Mouse (Mus musculus) hindbrain, embryonic 13.5 days (tissue): Measurements from ENCODE around the gene Usp44. TPM values are rescaled to one million over a fixed set of nuclear protein-coding genes. Genes with fewer than 3 reads are reported as not detected.
"Not testable (repeated sequence)": the region's sequence is repeated elsewhere in the genome, so short reads cannot be mapped to it uniquely, and the experiment has no call there.

Experiments
- ATAC-seq: fragments of 200-750 bp; cut with Nextera tagmentation; 2 replicates; pipeline ENCODE4 v1.8.0; 2017; ENCODE audit warnings: moderate TSS enrichment; ENCODE audit not compliant: low FRiP score
- H3K27ac ChIP-seq: fragments of 300-500 bp; sonication (generic); 2 replicates; pipeline ENCODE4 v1.5.1; 2015; ENCODE audit warnings: inconsistent platforms, mild to moderate bottlenecking, moderate library complexity
- H3K27me3 ChIP-seq: fragments of 300-500 bp; sonication (generic); 2 replicates; pipeline ENCODE4 v1.6.1; 2015; ENCODE audit warnings: mild to moderate bottlenecking, inconsistent platforms
- H3K36me3 ChIP-seq: fragments of 300-500 bp; sonication (generic); 2 replicates; pipeline ENCODE4 v1.6.1; 2015; ENCODE audit warnings: mild to moderate bottlenecking, inconsistent platforms
- H3K4me1 ChIP-seq: fragments of 300-500 bp; sonication (generic); replicated peaks from 2 replicates; pipeline ENCODE4 v1.6.1; 2015; ENCODE audit warnings: inconsistent platforms
- H3K4me2 ChIP-seq: fragments of 300-500 bp; sonication (generic); 2 replicates; pipeline ENCODE4 v1.6.1; 2015; ENCODE audit warnings: inconsistent platforms, mild to moderate bottlenecking, moderate library complexity
- H3K4me3 ChIP-seq: fragments of 300-500 bp; sonication (generic); 2 replicates; pipeline ENCODE4 v1.5.1; 2015; ENCODE audit warnings: mild to moderate bottlenecking, inconsistent platforms
- H3K9ac ChIP-seq: fragments of 300-500 bp; sonication (generic); 2 replicates; pipeline ENCODE4 v1.6.1; 2015; ENCODE audit warnings: mild to moderate bottlenecking, inconsistent platforms
- H3K9me3 ChIP-seq: fragments of 300-500 bp; sonication (generic); 2 replicates; pipeline ENCODE4 v1.6.1; 2016; ENCODE audit warnings: inconsistent platforms
- WGBS: fragments of 180-500 bp; shearing (Covaris S2); methylation state at CpG from one replicate; pipeline ENCODE4 v1.1.7; 2015; 5-methylcytosine and 5-hydroxymethylcytosine counted together
- polyA plus RNA-seq: library from polyadenylated mRNA; unstranded; fragments of >200 nt; fragmentation: Nextera tagmentation; extraction: Ambion mirVana; gene quantifications from 2 replicates; pipeline ENCODE4 v1.2.1, GENCODE M21; 2015

The Usp44 gene
- polyA plus RNA-seq, 1 experiment from 2014 or later: 0.68 TPM

DNA sequence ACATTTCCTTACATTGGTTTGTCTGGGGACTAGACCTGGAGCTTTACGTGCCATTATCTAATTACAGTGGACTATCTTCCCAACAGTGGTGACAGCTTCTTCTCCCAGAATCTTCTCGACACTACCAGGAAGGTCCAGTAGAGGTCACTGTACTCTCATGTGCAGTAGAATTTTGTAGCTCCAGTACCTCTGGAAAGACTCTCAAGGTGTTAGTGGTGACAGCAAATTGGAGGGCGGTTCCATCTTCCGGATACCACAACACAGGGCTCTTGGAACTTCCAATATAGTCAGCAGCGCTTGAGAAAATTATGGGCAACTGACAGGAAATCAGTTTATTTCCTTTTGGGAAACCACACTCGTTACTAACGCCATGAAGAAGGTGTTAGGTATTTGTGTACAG lies 12.7 kb upstream of the Usp44 start:
- Histone ChIP-seq H3K9ac (no peak overlapping the region), H3K4me2 (no peak overlapping the region), H3K27me3 (peaks cover 26% of the 10 kb centered on the region; the same call in 1 of the 2 replicates), H3K9me3 (no peaks in the 10 kb centered on the region), H3K4me3 (no peak overlapping the region), H3K4me1 (0 out of 2 replicates have a peak, but pooled peaks cover 3% of the 10 kb centered on the region), H3K36me3 (no peaks in the 10 kb centered on the region), H3K27ac (no peak overlapping the region)
- WGBS: 44% methylated on average over 7 of the region's 7 CpGs
- no peak for ATAC-seq

- no peak for ATAC-seq
- Histone ChIP-seq H3K9ac (no peak overlapping the region), H3K27ac (no peak overlapping the region), H3K4me2 (no peak overlapping the region), H3K27me3 (peaks cover 49% of the 10 kb centered on the region), H3K9me3 (no peaks in the 10 kb centered on the region), H3K4me3 (no peak overlapping the region), H3K4me1 (peaks cover 25% of the 10 kb centered on the region), H3K36me3 (no peaks in the 10 kb centered on the region)
- WGBS: 43% methylated on average over 9 of the region's 9 CpGs
Observed at GRCm38 (mm10) chr10:93829898-93830831, 1.2 kb upstream of the Usp44 start.

GRCm38 (mm10) chr10:93831730-93832574 lies 597 bp downstream of the Usp44 start:
- H3K4me2 ChIP-seq: peak overlapping the region; percentile 1; the same call in 1 of the 2 replicates
- H3K4me1 ChIP-seq: peaks cover 25% of the 10 kb centered on the region
- no peak overlapping the region for H3K4me3 ChIP-seq
- no peaks in the 10 kb centered on the region for H3K36me3 ChIP-seq
- ATAC-seq: no peak
- no peaks in the 10 kb centered on the region for H3K9me3 ChIP-seq
- WGBS: 9% methylated on average over 18 of the region's 18 CpGs
- H3K27me3 ChIP-seq: peaks cover 60% of the 10 kb centered on the region
- no peak overlapping the region for H3K9ac ChIP-seq
- no peak overlapping the region for H3K27ac ChIP-seq

- peaks cover 60% of the 10 kb centered on the region for H3K27me3 ChIP-seq
- 36% methylated on average over 9 of the region's 9 CpGs for WGBS
- H3K9me3 ChIP-seq: no peaks in the 10 kb centered on the region
- H3K4me2 ChIP-seq: peak overlapping the region; percentile 97; the same call in 1 of the 2 replicates
- no peaks in the 10 kb centered on the region for H3K36me3 ChIP-seq
- H3K4me3 ChIP-seq: peak overlapping the region; percentile 63; the same call in 1 of the 2 replicates
- no peak for ATAC-seq
- H3K9ac ChIP-seq: no peak overlapping the region
- no peak overlapping the region for H3K27ac ChIP-seq
- peaks cover 25% of the 10 kb centered on the region for H3K4me1 ChIP-seq
Observed at GRCm38 (mm10) chr10:93832811-93833210, 1.5 kb downstream of the Usp44 start.

DNA sequence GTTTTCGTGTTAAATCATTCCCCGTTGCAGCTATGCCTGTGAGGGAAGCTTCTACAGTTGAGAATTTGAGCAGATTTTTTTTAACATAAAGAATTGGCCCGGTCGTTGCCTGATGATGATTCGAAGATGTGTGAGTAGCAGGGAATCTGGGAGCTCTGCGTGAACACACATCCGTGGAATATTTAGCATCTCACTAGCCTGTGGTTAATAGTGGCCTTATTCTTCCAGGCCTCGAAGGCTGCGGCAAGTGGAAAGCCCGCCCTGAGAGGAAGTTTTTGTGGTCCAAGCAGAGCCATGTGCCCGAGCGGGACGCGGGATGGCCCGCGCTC lies 2.0 kb downstream of the Usp44 start:
- Histone ChIP-seq H3K9ac (peak overlapping the region; percentile 65), H3K27me3 (peaks cover 60% of the 10 kb centered on the region), H3K4me2 (peak overlapping the region; percentile 97), H3K27ac (no peak overlapping the region), H3K36me3 (no peaks in the 10 kb centered on the region), H3K9me3 (no peaks in the 10 kb centered on the region), H3K4me3 (peak overlapping the region; percentile 63), H3K4me1 (peaks cover 25% of the 10 kb centered on the region)
- ATAC-seq: no peak
- WGBS: 1% methylated on average over 16 of the region's 16 CpGs

DNA sequence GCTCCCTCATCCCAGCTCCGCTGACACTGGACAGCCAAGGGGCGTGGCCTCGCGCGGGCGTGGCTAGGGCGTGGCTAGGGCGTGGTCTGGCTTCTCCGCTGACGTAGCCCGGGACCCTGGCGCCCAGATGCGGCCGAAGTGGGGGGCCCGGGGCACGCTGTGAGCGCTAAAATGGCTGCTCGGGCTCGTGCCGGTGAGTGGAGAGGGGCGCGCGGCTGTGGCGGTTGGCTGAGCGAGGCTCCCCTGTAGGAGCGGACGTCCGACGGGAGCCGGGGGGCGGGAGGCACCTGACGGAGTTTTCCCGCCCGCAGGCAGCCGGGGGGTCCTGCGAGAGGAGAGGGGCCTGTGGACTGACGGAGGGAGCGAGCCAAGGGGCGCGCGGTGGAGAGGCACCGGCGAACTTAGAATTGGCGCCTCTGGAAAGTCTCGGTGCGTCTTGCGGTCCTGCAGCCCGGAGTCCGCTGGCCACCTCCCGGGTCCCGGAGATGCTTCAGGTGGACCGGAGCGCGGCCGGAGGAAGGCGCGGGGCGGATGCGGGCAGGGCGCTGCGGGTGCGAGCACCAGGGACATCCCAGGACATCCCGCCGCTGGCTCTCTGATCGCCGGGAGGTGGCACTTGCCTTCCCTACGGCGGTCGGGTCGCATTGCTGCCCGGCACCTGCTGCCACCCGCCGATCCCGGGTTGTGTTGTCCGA lies 2.5 kb downstream of the Usp44 start:
- Histone ChIP-seq H3K9me3 (no peaks in the 10 kb centered on the region), H3K4me1 (peaks cover 25% of the 10 kb centered on the region), H3K27ac (no peak overlapping the region), H3K4me2 (peak overlapping the region; percentile 97), H3K36me3 (no peaks in the 10 kb centered on the region), H3K27me3 (peaks cover 60% of the 10 kb centered on the region), H3K4me3 (peak overlapping the region; percentile 63), H3K9ac (peak overlapping the region; percentile 65)
- under 1% methylated on average over 75 of the region's 75 CpGs for WGBS
- ATAC-seq: peak; percentile 85

GRCm38 (mm10) chr10:93834394-93834745 lies 3.0 kb downstream of the Usp44 start:
- Histone ChIP-seq H3K27me3 (peaks cover 60% of the 10 kb centered on the region), H3K36me3 (no peaks in the 10 kb centered on the region), H3K4me1 (peaks cover 25% of the 10 kb centered on the region), H3K9me3 (no peaks in the 10 kb centered on the region), H3K27ac (no peak overlapping the region), H3K4me3 (peak overlapping the region; percentile 63), H3K9ac (peak overlapping the region; percentile 65), H3K4me2 (peak overlapping the region; percentile 97)
- ATAC-seq: no peak
- 4% methylated on average over 13 of the region's 13 CpGs for WGBS

GRCm38 (mm10) chr10:93835115-93835514 lies 3.8 kb downstream of the Usp44 start:
- H3K9ac ChIP-seq, H3K9me3 ChIP-seq, ATAC-seq, H3K27ac ChIP-seq, H3K4me2 ChIP-seq, H3K36me3 ChIP-seq, H3K4me3 ChIP-seq: not testable (repeated sequence)
- 92% methylated on average over 7 of the region's 7 CpGs for WGBS
- peaks cover 53% of the 10 kb centered on the region for H3K27me3 ChIP-seq
- H3K4me1 ChIP-seq: peaks cover 25% of the 10 kb centered on the region

- H3K4me2 ChIP-seq: no peak overlapping the region
- 95% methylated on average over 13 of the region's 13 CpGs for WGBS
- peaks cover 19% of the 10 kb centered on the region for H3K9me3 ChIP-seq
- no peak overlapping the region for H3K27ac ChIP-seq
- H3K4me3 ChIP-seq: no peak overlapping the region
- no peak overlapping the region for H3K9ac ChIP-seq
- H3K4me1 ChIP-seq: no peaks in the 10 kb centered on the region
- no peak for ATAC-seq
- H3K27me3 ChIP-seq: no peaks in the 10 kb centered on the region
- H3K36me3 ChIP-seq: peaks cover 19% of the 10 kb centered on the region
Observed at GRCm38 (mm10) chr10:93846706-93847105, 15.4 kb downstream of the Usp44 start.

DNA sequence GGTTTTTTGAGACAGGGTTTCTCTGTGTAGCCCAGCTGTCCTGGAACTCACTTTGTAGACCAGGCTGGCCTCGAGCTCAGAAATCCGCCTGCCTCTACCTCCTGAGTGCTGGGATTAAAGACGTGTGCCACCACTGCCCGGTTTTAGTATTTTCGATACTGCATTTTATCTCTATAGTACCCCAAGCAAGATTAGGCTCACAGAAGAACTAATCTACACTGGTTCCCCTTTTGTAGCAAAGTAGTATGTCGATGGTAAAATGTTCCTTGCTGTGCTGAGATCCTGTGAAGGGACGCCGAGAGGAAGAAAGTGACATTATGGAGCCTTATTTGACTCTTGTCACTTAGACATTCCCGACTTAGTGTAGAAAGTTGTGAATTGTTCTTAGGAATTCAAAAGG lies 23.8 kb downstream of the Usp44 start:
- H3K9ac ChIP-seq: no peak overlapping the region
- no peaks in the 10 kb centered on the region for H3K9me3 ChIP-seq
- WGBS: 93% methylated on average over 9 of the region's 9 CpGs
- H3K27me3 ChIP-seq: no peaks in the 10 kb centered on the region
- no peaks in the 10 kb centered on the region for H3K4me1 ChIP-seq
- no peak overlapping the region for H3K4me2 ChIP-seq
- no peak overlapping the region for H3K27ac ChIP-seq
- peaks cover 14% of the 10 kb centered on the region for H3K36me3 ChIP-seq
- no peak overlapping the region for H3K4me3 ChIP-seq
- no peak for ATAC-seq

DNA sequence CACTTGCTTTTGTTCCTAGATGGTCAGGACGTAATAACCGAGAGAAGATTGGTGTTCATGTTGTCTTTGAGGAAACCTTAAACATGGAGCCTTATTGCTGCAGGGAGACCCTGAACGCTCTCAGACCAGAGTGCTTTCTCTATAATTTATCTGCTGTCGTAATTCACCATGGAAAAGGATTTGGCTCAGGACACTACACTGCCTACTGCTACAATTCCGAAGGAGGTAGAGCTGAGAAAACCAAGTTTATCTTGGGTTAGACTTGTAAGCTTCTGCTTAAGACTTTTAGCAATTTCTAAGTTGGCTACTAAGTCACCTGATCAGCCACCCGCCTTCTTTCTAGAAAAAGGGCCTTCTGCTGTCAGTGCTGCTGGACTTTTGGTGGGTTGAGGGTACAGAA lies 24.7 kb downstream of the Usp44 start:
- H3K4me2 ChIP-seq: no peak overlapping the region
- ATAC-seq: no peak
- peaks cover 23% of the 10 kb centered on the region for H3K36me3 ChIP-seq
- no peaks in the 10 kb centered on the region for H3K9me3 ChIP-seq
- no peak overlapping the region for H3K9ac ChIP-seq
- H3K27ac ChIP-seq: no peak overlapping the region
- 94% methylated on average over 6 of the region's 6 CpGs for WGBS
- H3K27me3 ChIP-seq: no peaks in the 10 kb centered on the region
- H3K4me3 ChIP-seq: no peak overlapping the region
- no peaks in the 10 kb centered on the region for H3K4me1 ChIP-seq

GRCm38 (mm10) chr10:93868401-93868800 lies 37.0 kb downstream of the Usp44 start:
- H3K36me3 ChIP-seq: peaks cover 76% of the 10 kb centered on the region
- ATAC-seq: no peak
- no peak overlapping the region for H3K4me2 ChIP-seq
- no peaks in the 10 kb centered on the region for H3K4me1 ChIP-seq
- no peak overlapping the region for H3K9ac ChIP-seq
- no peaks in the 10 kb centered on the region for H3K9me3 ChIP-seq
- H3K27ac ChIP-seq: no peak overlapping the region
- H3K4me3 ChIP-seq: no peak overlapping the region
- H3K27me3 ChIP-seq: no peaks in the 10 kb centered on the region
- WGBS: 95% methylated on average over 7 of the region's 7 CpGs
